Mouse (Mus musculus): ENCODE results near the gene Phf5a.

Gene Phf5a

GRCm38 (mm10) chr15:81828426-81829207, 43.1 kb downstream of the Phf5a start:
- DNase-seq (ENCODE audit: low spot score in 2 of 2): no peak

- DNase-seq (ENCODE audit: low spot score in 2 of 2): no peak
Measured at GRCm38 (mm10) chr15:81824832-81825231, 46.9 kb downstream of the Phf5a start.

DNA sequence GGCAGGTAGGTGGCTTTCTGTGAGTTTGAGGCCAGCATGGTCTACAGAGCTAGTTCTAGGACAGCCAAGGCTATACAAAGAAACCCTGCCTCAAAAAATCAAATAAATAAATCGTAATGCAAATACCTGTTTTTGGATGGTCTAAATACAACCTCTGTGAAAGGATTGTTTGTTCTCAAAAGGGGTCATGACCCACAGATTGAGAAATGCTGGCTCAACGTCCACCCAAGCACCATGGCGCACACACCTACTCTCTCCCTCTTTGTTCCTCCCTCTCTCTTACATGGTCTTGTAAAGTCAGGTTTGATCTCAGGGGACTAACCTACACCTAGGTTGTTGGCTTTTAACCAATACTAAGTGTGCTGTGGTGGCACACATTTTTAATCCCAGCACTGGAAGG, 49.1 kb downstream of the Phf5a start:
- no peak for DNase-seq (ENCODE audit: low spot score in 2 of 2)

DNA sequence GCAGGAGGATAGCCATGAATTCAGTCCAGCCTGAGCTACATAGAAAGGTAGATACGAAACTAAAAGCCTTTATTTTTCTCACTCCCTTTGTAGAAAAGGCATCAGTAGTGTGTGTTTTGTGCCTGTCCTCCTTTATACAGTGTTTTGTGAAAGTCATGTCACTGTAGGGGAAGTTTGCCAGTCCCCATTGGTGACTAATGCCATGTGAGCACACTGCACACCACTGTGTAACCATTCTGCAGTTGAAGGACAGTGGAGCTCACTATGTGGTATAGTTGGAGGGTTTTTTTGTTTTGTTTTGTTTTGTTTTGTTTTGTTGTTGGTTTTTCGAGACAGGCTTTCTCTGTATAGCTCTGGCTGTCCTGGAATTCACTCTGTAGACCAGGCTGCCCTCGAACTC, 53.3 kb downstream of the Phf5a start:
- no peak for DNase-seq (ENCODE audit: low spot score in 2 of 2)

- DNase-seq (ENCODE audit: low spot score in 2 of 2): no peak
Measured at GRCm38 (mm10) chr15:81814716-81815370, 56.9 kb downstream of the Phf5a start.
